Mouse (Mus musculus) ES-E14 (cell line): ENCODE data around the gene Cacna1d.

Experiments used
- CHD2 ChIP-seq: IDR thresholded peaks from 2 replicates; pipeline ENCODE4 v1.6.1; 2014; ENCODE audit warnings: mild to moderate bottlenecking, low read depth, low read length, inconsistent platforms
- HCFC1 ChIP-seq: IDR thresholded peaks from 2 replicates; pipeline ENCODE4 v1.6.1; 2012; ENCODE audit warnings: low read length, inconsistent platforms, borderline replicate concordance; ENCODE audit not compliant: insufficient read depth
- MAFK ChIP-seq: IDR thresholded peaks from 2 replicates; pipeline ENCODE4 v1.6.1; 2014; ENCODE audit warnings: mild to moderate bottlenecking, low read depth, low read length, inconsistent platforms; ENCODE audit not compliant: insufficient read depth
- ZC3H11A ChIP-seq: IDR thresholded peaks from 2 replicates; pipeline ENCODE4 v1.6.1; 2012; ENCODE audit warnings: low read depth, mild to moderate bottlenecking, inconsistent platforms, low read length, borderline replicate concordance
- ZNF384 ChIP-seq: IDR thresholded peaks from 2 replicates; pipeline ENCODE4 v1.6.1; 2012; ENCODE audit warnings: low read depth, low read length, inconsistent platforms

DNA sequence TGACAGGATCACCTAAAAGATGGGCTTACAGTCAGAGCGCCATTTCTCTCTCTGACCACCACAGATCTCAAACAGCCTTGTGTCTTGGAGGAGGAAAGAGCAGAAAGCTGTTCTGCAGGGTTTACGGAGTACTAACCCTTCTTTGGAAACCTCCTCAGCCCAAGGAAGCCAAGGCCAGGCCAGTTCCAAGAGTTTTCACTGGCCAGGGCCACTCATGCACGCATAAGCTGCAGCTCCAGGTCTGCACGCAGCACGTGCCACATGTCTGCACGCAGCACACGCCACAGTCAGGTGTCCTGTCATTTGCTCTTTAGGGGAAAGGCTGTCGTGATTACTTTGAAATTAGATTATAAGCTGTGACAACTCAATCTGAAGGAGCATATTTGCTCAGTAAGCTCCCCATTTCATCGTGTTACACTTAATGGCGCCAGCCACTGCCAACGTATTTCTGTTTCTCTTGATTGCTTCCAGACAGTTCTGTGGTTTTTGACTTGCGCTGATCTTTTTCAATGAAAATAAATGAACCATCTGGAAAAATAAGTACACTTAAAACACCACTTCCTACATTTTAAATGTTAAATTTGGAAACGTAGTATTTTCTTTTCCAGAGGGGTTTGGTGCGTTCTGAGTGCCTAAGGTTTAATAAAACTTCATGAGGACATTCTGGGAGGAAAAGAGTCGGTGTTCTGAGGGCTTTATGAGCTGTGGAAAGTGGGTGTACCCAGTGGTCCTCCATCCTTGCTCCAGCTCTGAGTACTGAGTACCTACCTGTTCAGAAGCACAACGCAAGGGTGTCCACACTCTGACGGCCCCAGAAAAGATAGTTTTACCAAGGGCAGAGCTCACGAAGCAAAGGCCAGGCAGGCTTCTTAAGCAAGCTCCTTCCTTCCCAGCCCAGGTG, 308.4 kb downstream of the Cacna1d start:
- TF ChIP-seq ZNF384 (no peak), ZC3H11A (no peak), HCFC1 (no peak), CHD2 (no peak), MAFK (no peak)
